Mouse (Mus musculus) lung, postnatal 0 days (tissue): ENCODE results near the gene Sobp.
A peak's percentile ranks its signal among the peaks of the same experiment; 100 is the strongest.

Source experiments
- CTCF ChIP-seq: IDR thresholded peaks from 2 replicates; pipeline ENCODE4 v1.5.1; 2016; ENCODE audit warnings: antibody characterized with exemption, mild to moderate bottlenecking
- EP300 ChIP-seq: IDR thresholded peaks from 2 replicates; pipeline ENCODE4 v1.6.1; 2016; ENCODE audit warnings: antibody characterized with exemption, mild to moderate bottlenecking, control low read depth

- TF ChIP-seq CTCF, result peak; percentile 92
- no peak for TF ChIP-seq EP300
These were observed 184.4 kb downstream of the Sobp start for GRCm38 (mm10) chr10:42989910-42990309.
